Mouse (Mus musculus) monocyte, adult 2 months (primary cell): Measurements from ENCODE around the gene Nmt2.

ENCODE experiments used
- DNase-seq, 2 experiments: peaks; one replicate each; pipeline ENCODE4 v3.0.0; 2022; ENCODE audit warnings: low spot score in 2 of 2, low read depth in 1 of 2

The Nmt2 gene

DNA sequence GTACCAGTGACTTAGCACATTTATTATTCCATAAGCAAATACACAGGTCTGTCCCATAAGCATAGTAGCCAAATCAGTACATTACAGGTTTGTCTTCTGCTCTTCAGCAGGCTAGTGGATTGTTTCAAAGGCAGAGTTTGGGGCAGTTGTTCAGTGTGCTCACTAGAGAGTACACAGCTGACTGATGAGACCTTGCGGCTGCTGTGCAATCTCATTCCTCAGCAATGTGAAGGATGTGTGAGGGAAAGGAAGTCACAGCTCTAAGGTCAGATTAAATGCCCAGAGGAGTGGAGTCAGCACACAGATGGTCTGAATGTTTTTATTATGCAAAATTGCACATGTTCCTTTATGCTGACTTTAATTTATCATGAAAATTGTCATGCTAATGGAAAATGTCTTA, 42.5 kb downstream of the Nmt2 start:
- no peak for DNase-seq

DNA sequence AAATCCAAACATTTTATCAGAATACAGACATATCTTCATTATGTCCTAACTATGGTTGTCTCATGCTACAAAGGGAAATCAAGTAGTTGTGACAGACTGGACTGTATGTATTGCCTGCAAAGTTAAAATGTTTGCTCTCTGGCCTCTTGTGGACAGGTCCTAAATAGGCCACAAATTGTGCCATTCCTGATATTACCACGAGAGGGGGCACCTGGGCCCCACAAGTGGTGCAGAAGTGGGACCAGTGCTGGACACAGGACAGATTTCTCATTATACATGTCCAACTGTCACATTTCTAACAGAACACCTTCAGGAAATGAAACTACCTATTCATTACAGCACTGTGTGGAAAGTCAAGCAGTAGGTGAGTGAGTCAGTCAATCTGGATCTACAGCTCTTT, 43.3 kb downstream of the Nmt2 start:
- peak; percentile 34 to 45 for DNase-seq

DNA sequence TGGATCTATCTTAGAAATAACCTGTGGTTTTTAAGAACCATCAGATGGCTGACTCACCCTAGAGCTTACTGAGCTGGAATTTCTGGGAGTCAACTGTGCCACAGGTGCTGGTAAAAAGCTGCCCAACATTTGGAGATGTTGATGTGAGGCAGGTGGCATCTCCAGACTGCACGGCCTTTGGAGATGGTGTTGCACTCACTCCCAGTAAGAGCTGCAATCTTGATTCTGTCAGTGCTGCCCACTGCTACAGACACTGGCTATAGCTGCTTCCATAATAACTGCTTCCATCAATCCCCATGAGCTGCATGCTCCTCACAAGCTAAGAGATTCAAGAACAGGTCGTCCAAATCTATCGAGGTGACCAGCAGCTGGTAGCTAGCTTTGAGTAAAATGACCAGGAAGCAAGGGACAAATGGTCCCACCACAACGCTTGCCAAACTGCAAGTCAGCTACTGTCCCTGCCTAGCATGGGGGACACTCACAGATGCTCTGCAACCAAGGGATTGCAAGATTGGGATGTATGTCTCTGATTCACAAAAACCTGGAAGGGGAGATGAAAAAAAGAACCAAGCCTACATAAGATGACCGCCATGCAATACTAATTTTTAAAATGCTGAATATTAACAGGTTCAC, 47.2 kb downstream of the Nmt2 start:
- no peak for DNase-seq

DNA sequence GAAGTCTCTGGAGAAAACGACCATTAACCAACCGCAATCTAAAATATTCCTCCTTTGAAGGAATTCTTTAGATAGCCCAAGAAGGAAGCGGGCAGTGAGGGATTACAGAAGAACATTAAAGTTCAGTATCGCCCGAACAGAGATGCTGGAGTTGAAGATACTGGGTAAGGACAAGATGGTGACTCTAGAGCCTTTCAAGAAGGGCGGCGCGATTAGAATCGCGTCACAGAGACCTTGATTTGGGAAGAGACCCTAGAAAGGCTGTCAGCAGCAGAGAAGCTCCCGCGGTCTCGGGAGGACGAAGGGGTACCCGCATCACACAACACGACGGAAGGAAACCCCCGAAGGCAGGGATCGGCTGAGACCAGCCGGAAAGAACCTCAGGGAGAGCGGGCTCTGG, 48.0 kb downstream of the Nmt2 start:
- DNase-seq: no peak

DNA sequence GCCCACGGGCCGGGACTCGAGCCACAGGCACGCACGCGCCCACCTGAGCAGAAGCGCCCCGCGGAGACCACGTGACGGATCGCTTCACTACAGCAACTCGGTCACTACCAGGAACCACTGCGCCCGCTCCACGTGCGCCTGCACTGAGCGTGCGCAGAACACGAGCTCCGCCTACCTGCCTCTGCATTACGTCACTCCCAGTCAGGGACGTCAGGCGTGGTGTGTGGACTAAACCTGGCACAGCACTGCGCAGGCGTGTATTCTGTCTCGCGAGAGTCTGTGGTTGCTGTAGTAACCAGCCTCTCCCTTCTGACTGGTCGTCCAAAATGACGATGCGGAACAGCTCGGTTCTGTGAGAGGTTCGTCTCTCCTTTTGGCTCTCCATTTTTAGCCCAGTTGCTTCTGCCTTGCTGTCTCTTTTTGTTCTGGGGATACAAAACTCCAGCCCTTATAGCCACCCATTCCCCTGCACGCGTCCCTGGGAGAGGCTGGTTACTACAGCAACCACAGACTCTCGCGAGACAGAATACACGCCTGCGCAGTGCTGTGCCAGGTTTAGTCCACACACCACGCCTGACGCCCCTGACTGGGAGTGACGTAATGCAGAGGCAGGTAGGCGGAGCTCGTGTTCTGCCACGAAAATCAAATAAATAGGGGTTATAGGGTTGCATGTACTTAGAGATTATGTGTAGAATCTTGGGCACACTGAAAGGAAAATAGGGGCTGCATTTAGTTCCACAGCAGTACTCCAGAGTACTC, 48.7 kb downstream of the Nmt2 start, which contains the start of gene Rpp38:
Gene Rpp38 (minus strand): TSS at position 160 of the 759 bp plus-strand sequence.
- peak; percentile 97 to 99 for DNase-seq

DNA sequence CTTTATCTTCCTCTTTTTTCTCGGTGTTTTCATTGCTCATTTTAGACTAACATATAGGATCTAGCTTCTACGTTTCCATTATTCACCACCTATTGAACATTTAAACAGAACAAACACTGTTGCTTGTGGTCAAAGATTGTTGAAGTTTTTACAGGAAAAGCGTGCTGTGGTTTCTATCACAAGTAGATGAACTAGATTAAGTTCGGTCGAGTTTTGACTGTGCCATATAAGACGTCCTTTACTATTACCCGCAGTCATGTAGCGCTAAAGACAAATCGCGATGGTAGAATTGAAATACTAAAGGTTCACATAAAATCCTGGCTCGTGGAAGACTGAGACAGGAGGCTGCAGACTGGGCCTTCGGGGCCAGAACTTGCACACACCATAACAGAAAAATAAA, 49.7 kb downstream of the Nmt2 start:
- no peak for DNase-seq

DNA sequence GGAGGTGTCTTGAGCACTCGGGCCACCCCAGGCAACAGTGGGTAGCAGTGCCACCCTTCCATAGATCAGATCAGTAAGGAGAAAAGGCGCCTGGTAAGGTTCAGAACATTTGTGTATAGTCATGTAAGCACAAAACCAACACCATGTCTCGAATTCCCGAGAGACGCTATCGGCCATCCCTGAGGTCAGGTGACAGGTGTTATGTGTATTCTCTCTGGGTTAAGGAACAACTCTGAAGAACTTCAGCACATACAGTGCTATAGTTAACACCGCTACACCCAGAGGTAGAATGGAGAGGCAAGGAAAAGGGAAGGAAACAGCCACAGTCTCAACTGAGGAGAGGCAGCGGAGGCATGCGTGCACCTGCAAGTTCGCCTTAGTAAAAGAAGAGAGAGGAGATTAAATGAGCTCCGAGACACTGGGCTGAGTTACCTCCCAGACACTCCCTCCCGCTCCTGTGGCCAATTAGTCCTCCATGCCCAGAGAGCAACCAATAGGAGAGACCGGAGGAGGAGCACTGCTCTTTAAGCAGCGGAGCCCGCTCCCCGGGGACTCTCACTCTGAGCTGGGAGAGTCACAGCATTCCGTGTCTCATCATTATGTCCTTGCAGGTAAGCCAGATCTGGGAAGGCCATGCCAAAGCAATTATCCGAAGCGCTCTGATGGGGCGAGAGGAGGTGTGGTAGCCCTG, 51.7 kb downstream of the Nmt2 start, which contains the start of gene Acbd7:
Gene Acbd7 (plus strand): TSS at position 558 of the 691 bp plus-strand sequence.
- DNase-seq: no peak

DNA sequence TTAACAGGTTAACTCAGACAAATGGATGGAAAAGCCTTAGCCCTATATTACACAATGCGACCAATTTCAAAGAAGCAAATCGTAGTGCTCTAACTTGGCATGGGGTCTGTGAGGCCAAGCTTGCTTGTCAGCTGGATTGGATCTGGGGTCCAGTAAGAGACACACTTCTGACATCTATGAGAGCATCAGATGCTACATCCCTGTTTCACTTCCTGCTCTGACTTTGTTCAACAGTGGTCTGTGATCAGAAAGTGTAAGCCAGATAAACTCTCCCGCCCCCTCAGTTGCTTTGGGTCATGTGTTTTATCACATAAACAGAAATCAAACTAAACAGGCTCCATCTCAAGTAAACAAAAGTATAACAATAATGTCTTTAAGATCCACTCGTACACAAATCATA, 64.4 kb downstream of the Nmt2 start:
- DNase-seq: no peak

DNA sequence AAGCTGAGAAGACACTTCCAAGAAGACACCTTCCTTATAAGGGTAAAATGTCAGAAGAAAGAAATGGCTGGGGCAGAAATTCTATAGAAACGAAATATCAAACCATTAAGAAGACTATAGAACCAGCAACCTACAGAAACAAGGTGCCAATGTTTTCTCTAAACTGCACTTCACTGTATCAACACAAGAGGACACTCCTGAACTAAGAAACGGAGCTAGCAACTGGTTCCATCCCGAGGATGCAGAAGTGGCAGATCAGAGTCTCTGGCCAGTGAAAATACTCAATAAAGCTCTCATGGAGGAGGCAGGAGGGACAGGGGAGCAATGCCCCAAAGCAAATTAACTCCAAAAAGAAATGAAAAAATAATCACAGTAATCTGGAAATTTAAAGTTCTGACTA, 64.9 kb downstream of the Nmt2 start:
- no peak for DNase-seq

DNA sequence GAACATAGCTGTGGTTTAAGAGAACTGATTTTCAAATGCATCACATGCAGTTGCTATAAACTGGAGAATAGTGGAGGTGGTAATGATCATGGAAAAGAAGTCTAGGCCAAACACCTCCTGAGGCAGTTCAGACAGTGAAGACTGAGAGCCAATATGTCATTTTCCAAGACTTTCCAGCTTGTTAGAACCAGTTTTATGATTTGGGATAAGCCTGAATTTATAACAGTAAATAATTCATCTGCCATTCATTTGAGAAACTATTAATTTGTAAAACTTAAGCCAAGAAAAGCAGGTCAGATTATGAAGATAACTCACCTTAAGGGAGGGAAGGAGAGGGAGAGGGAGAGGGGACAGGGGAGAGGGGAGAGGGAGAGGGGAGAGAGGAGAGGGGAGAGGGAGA, 69.1 kb downstream of the Nmt2 start:
- DNase-seq: no peak

DNA sequence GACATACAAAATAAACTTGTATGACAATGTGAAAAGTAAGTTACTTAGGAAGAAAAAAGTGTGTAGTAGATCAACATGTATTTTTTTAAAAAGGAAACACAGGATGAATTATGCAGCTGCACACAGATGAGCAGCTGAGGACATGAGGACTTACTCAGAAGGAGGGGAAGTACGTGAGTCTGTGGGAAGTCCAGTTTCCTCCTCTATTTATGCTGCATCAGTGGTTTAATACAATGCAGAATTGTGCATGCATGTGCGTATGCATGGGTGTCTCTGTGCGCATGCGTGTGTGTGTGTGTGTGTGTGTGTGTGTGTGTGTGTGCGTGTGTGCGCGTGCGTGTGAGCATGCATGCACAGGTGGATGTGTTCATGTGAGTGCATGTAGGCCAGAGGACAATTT, 71.8 kb downstream of the Nmt2 start:
- DNase-seq: no peak

DNA sequence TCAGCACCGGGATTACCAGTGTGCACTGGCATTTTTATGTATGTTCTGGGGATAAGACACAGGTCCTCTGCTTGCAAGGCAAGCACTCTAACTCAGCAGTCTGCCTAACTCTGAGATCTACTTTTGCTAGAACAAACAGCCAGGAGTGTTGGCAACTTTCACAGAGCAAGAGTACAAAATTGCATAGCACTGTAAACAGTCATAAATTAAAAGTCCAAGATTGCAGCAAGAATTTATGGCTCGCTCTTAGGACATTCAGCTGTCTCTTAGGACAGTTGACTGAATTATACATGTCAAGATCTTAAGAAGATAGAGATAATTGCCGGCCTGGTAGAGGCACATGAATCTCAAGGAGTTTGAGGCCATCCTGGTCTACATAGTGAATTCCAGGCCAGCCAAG, 72.3 kb downstream of the Nmt2 start:
- no peak for DNase-seq

DNA sequence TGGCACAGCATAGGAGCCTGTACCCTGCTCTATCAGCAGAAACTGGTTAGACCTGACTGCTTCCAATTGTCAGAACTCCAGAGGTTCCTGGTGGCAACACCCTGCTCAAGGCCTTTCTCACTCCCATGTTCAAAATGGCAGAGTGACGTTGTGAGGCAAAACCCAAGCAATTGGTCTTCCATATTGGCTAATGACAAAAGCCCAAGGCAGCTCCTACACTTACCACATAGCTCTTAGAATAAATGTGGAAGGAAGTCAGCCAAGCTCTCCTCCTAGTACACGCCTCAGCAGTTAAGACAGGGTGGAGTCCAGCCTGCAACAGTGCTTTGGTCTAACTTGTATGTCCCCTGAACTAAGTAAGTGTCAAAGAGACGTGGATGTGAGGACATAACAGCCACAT, 73.9 kb downstream of the Nmt2 start:
- DNase-seq: no peak

DNA sequence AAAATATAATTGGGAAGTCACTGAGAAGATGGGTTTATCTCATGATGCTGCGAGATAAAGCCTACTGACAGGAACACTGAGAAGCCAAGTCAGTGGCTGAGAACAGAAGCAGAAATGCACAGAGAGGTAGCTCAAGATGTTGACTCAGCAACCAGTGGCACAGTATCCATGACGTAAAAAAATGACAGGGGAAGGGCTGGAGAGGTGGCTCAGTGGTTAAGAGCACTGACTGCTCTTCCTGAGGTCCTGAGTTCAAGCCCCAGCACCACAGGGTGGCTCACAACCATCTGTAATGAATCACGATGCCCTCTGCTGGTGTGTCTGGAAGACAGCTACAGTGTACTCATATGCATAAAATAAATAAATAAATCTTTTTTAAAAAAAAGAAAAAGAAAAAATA, 77.1 kb downstream of the Nmt2 start:
- DNase-seq: no peak

DNA sequence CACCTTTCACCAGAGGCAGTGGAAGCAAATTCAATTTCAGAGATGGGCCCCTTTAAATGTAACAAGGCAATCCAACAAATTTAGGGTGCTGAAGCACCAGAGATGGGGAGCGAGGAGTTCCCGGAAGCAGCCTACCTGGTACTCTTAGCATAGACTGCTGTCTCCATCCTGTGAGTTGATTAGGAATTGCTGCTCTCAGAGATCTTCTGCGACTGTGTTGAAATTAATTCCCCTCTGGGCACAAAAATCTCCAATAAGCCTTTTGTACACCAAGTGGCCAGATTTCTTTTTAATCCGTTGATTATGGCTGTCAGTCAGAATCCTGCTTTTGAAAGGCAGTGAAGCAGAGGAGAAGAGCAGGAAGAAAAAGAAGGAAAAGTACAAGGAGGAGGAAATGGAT, 81.1 kb downstream of the Nmt2 start:
- DNase-seq: no peak
